Mouse (Mus musculus) neural tube, embryonic 11.5 days (tissue): Measurements from ENCODE around the gene Rexo4. TPM values are rescaled to one million over a fixed set of nuclear protein-coding genes. Genes with fewer than 3 reads are reported as not detected.

ENCODE experiments used
- ATAC-seq: fragments of 200-750 bp; cut with Nextera tagmentation; 2 replicates; pipeline ENCODE4 v1.8.0; 2017; ENCODE audit warnings: moderate number of reproducible peaks, mild to moderate bottlenecking, moderate TSS enrichment, moderate library complexity; ENCODE audit not compliant: insufficient read depth, low FRiP score, low TSS enrichment
- DNase-seq: peaks from one replicate; pipeline ENCODE4 v3.0.0-alpha.2; 2015; ENCODE audit warnings: low spot score
- H3K27ac ChIP-seq: fragments of 300-500 bp; sonication (generic); 2 replicates; pipeline ENCODE4 v1.5.1; 2014; ENCODE audit warnings: low read depth, mild to moderate bottlenecking, low read length
- H3K27me3 ChIP-seq: fragments of 300-500 bp; sonication (generic); 2 replicates; pipeline ENCODE4 v1.6.1; 2014; ENCODE audit warnings: mild to moderate bottlenecking, low read length, mixed read lengths; ENCODE audit not compliant: control insufficient read depth, insufficient read depth
- H3K36me3 ChIP-seq: fragments of 300-500 bp; sonication (generic); 2 replicates; pipeline ENCODE4 v1.6.1; 2014; ENCODE audit warnings: mild to moderate bottlenecking, low read length, moderate library complexity, mixed read lengths; ENCODE audit not compliant: control insufficient read depth, insufficient read depth
- H3K4me1 ChIP-seq: fragments of 300-500 bp; sonication (generic); 2 replicates; pipeline ENCODE4 v1.6.1; 2014; ENCODE audit warnings: low read length, mixed read lengths; ENCODE audit not compliant: control insufficient read depth, insufficient read depth
- H3K4me2 ChIP-seq: fragments of 300-500 bp; sonication (generic); 2 replicates; pipeline ENCODE4 v1.6.1; 2014; ENCODE audit warnings: low read depth, mild to moderate bottlenecking, moderate library complexity
- H3K4me3 ChIP-seq: fragments of 300-500 bp; sonication (generic); 2 replicates; pipeline ENCODE4 v1.5.1; 2014; ENCODE audit warnings: low read depth, low read length
- H3K9ac ChIP-seq: fragments of 300-500 bp; sonication (generic); 2 replicates; pipeline ENCODE4 v1.6.1; 2014; ENCODE audit warnings: mild to moderate bottlenecking, low read length
- H3K9me3 ChIP-seq: fragments of 300-500 bp; sonication (generic); 2 replicates; pipeline ENCODE4 v1.6.1; 2016; ENCODE audit warnings: low read length; ENCODE audit not compliant: control insufficient read depth
- WGBS: fragments of 180-500 bp; shearing (Covaris S2); extraction: QIAGEN DNeasy Blood & Tissue Kit; methylation state at CpG from one replicate; pipeline ENCODE4 v1.1.7; 2014; 5-methylcytosine and 5-hydroxymethylcytosine counted together
- polyA plus RNA-seq: library from polyadenylated mRNA; unstranded; fragments of >200 nt; fragmentation: Nextera tagmentation; extraction: Ambion mirVana; gene quantifications from 2 replicates; pipeline ENCODE4 v1.2.1, GENCODE M21; 2014

Rexo4 gene
- polyA plus RNA-seq, 1 experiment from 2014 or later: 47.2 TPM

- H3K9ac ChIP-seq: no peak overlapping the region
- no peaks in the 10 kb centered on the region for H3K4me1 ChIP-seq
- no peak overlapping the region for H3K27ac ChIP-seq
- no peaks in the 10 kb centered on the region for H3K9me3 ChIP-seq
- ATAC-seq (no peak), DNase-seq (no peak)
- no peak overlapping the region for H3K4me2 ChIP-seq
- H3K4me3 ChIP-seq: no peak overlapping the region
- H3K36me3 ChIP-seq: no peaks in the 10 kb centered on the region
- H3K27me3 ChIP-seq: no peaks in the 10 kb centered on the region
- WGBS: 89% methylated on average over 1 of the region's 1 CpGs
Measured at GRCm38 (mm10) chr2:26980361-26980760, 16.2 kb upstream of the Rexo4 start.

- no peaks in the 10 kb centered on the region for H3K27me3 ChIP-seq
Measured at GRCm38 (mm10) chr2:26973960-26974359, 9.8 kb upstream of the Rexo4 start.

GRCm38 (mm10) chr2:26973116-26973515 lies 8.9 kb upstream of the Rexo4 start, which contains the start of gene Adamts13:
Adamts13 (plus strand) TSS chr2:26973416.
- DNase-seq (no peak), ATAC-seq (no peak)
- Histone ChIP-seq H3K4me1 (0 out of 2 replicates have a peak, but pooled peaks cover 3% of the 10 kb centered on the region), H3K36me3 (no peaks in the 10 kb centered on the region), H3K27ac (no peak within 1 kb of the TSS), H3K9me3 (no peaks in the 10 kb centered on the region), H3K4me3 (no peak within 1 kb of the TSS), H3K27me3 (no peaks in the 10 kb centered on the region), H3K9ac (no peak within 1 kb of the TSS), H3K4me2 (no peak within 1 kb of the TSS)
- WGBS: 75% methylated on average over 3 of the region's 3 CpGs

More at GRCm38 (mm10) chr2:26973960-26974359, 9.8 kb upstream of the Rexo4 start:
- DNase-seq (no peak), ATAC-seq (no peak)
- no peak overlapping the region for H3K27ac ChIP-seq
- H3K9ac ChIP-seq: no peak overlapping the region
- 0 out of 2 replicates have a peak, but pooled peaks cover 3% of the 10 kb centered on the region for H3K4me1 ChIP-seq
- no peaks in the 10 kb centered on the region for H3K9me3 ChIP-seq
- H3K4me3 ChIP-seq: no peak overlapping the region
- no peaks in the 10 kb centered on the region for H3K36me3 ChIP-seq
- WGBS: 64% methylated on average over 4 of the region's 4 CpGs
- H3K4me2 ChIP-seq: no peak overlapping the region

- H3K4me1 ChIP-seq: peaks cover 6% of the 10 kb centered on the region; the same call in 1 of the 2 replicates
- no peaks in the 10 kb centered on the region for H3K36me3 ChIP-seq
- no peak overlapping the region for H3K9ac ChIP-seq
- no peaks in the 10 kb centered on the region for H3K9me3 ChIP-seq
- 79% methylated on average over 2 of the region's 2 CpGs for WGBS
- DNase-seq (no peak), ATAC-seq (no peak)
- H3K27ac ChIP-seq: no peak overlapping the region
- no peak overlapping the region for H3K4me3 ChIP-seq
- H3K4me2 ChIP-seq: no peak overlapping the region
- H3K27me3 ChIP-seq: no peaks in the 10 kb centered on the region
Measured at GRCm38 (mm10) chr2:26967262-26967661, 3.1 kb upstream of the Rexo4 start.

- ATAC-seq: no peak; the same call in 1 of the 2 replicates
- no peak for DNase-seq
- Histone ChIP-seq H3K9me3 (no peaks in the 10 kb centered on the region), H3K4me1 (peaks cover 6% of the 10 kb centered on the region; the same call in 1 of the 2 replicates), H3K9ac (peak overlapping the region; percentile 73), H3K4me3 (peak overlapping the region; percentile 75), H3K27me3 (no peaks in the 10 kb centered on the region), H3K27ac (peak overlapping the region; percentile 93), H3K4me2 (peak overlapping the region; percentile 82), H3K36me3 (no peaks in the 10 kb centered on the region)
- 21% methylated on average over 14 of the region's 14 CpGs for WGBS
Measured at GRCm38 (mm10) chr2:26964724-26965370, 661 bp upstream of the Rexo4 start.

- ATAC-seq (no peak), DNase-seq (no peak)
- H3K4me3 ChIP-seq: no peak overlapping the region
- H3K9me3 ChIP-seq: no peaks in the 10 kb centered on the region
- no peak overlapping the region for H3K4me2 ChIP-seq
- H3K4me1 ChIP-seq: peaks cover 6% of the 10 kb centered on the region; the same call in 1 of the 2 replicates
- 84% methylated on average over 4 of the region's 4 CpGs for WGBS
- no peak overlapping the region for H3K9ac ChIP-seq
- H3K27ac ChIP-seq: no peak overlapping the region
- H3K36me3 ChIP-seq: peaks cover 5% of the 10 kb centered on the region
- H3K27me3 ChIP-seq: no peaks in the 10 kb centered on the region
Measured at GRCm38 (mm10) chr2:26960756-26961155, 3.4 kb downstream of the Rexo4 start.

GRCm38 (mm10) chr2:26957488-26957859 lies 6.7 kb downstream of the Rexo4 start:
- no peak overlapping the region for H3K4me3 ChIP-seq
- WGBS: 89% methylated on average over 2 of the region's 2 CpGs
- H3K27ac ChIP-seq: no peak overlapping the region
- no peaks in the 10 kb centered on the region for H3K4me1 ChIP-seq
- H3K9ac ChIP-seq: no peak overlapping the region
- ATAC-seq: no peak
- no peaks in the 10 kb centered on the region for H3K9me3 ChIP-seq
- H3K4me2 ChIP-seq: no peak overlapping the region
- peaks cover 16% of the 10 kb centered on the region for H3K36me3 ChIP-seq
- H3K27me3 ChIP-seq: no peaks in the 10 kb centered on the region
- DNase-seq: no peak

GRCm38 (mm10) chr2:26956811-26957487 lies 7.2 kb downstream of the Rexo4 start:
- ATAC-seq: no peak
- Histone ChIP-seq H3K9me3 (no peaks in the 10 kb centered on the region), H3K9ac (no peak overlapping the region), H3K4me2 (no peak overlapping the region), H3K4me3 (no peak overlapping the region), H3K36me3 (peaks cover 16% of the 10 kb centered on the region), H3K27me3 (no peaks in the 10 kb centered on the region), H3K4me1 (no peaks in the 10 kb centered on the region), H3K27ac (no peak overlapping the region)
- 96% methylated on average over 12 of the region's 12 CpGs for WGBS
- DNase-seq: no peak
